Mouse (Mus musculus): ENCODE results near the gene Rad51b. TPM values are rescaled to one million over a fixed set of nuclear protein-coding genes. Genes with fewer than 3 reads are reported as not detected.

Rad51b gene
- total and polyA plus RNA-seq, 3 experiments: 6.5 to 8.6 (median 8.5) TPM

- Histone ChIP-seq H3K79me2 (replicated peaks; ENCODE audit: control insufficient read depth, extremely low read depth, insufficient read depth, poor library complexity, severe bottlenecking) (no peaks in the 10 kb centered on the region), H3K4me3 (replicated peaks in 1 of 3; ENCODE audit: low read depth in 2 of 3, low read length in 2 of 3, poor library complexity in 1 of 3) (no peak overlapping the region), H3K36me3 (replicated peaks in 1 of 2; ENCODE audit: control insufficient read depth in 1 of 2, insufficient read depth in 1 of 2, low read length in 1 of 2) (peaks cover 0 to 8% of the 10 kb centered on the region in 2 experiments), H3K9me3 (replicated peaks; ENCODE audit: low read length) (no peaks in the 10 kb centered on the region), H3K27ac (ENCODE audit: insufficient read depth, low read depth) (no peak overlapping the region), H3K4me2 (ENCODE audit: insufficient read depth, low read depth, poor library complexity, severe bottlenecking) (no peak overlapping the region), H3K9ac (ENCODE audit: insufficient read depth, low read depth) (no peak overlapping the region), H3K27me3 (replicated peaks) (no peaks in the 10 kb centered on the region), H3K4me1 (ENCODE audit: control insufficient read depth in 1 of 2, insufficient read depth in 2 of 2) (no peaks in the 10 kb centered on the region)
- dilution Hi-C loops (cut with MboI; ENCODE audit: extremely low pct_ligation_motif_present, extremely low pct_unique_long_range_greater_than_20kb, low sequenced_read_pairs) (no loop called here), in situ Hi-C loops (cut with MboI; ENCODE audit: low pct_ligation_motif_present, low pct_unique_long_range_greater_than_20kb, low sequenced_read_pairs) (no loop called here)
- no peak for DNase-seq (ENCODE audit: extremely low read depth)
- TF ChIP-seq MYC (IDR thresholded peaks at IDR 0.05; ENCODE audit: low read depth, low read length) (no peak), USF1 (IDR thresholded peaks at IDR 0.05; ENCODE audit: low read depth, low read length) (no peak), ZC3H11A (IDR thresholded peaks at IDR 0.05; ENCODE audit: low read depth, low read length) (no peak)
These were observed 263.8 kb downstream of the Rad51b start for GRCm38 (mm10) chr12:79560893-79561292.

- Histone ChIP-seq H3K36me3 (replicated peaks in 1 of 2; ENCODE audit: control insufficient read depth in 1 of 2, insufficient read depth in 1 of 2, low read length in 1 of 2) (no peaks in the 10 kb centered on the region), H3K4me3 (replicated peaks in 1 of 3; ENCODE audit: low read depth in 2 of 3, low read length in 2 of 3, poor library complexity in 1 of 3) (no peak overlapping the region), H3K27me3 (replicated peaks) (no peaks in the 10 kb centered on the region), H3K9me3 (replicated peaks; ENCODE audit: low read length) (no peaks in the 10 kb centered on the region), H3K27ac (ENCODE audit: insufficient read depth, low read depth) (no peak overlapping the region), H3K9ac (ENCODE audit: insufficient read depth, low read depth) (no peak overlapping the region), H3K79me2 (replicated peaks; ENCODE audit: control insufficient read depth, extremely low read depth, insufficient read depth, poor library complexity, severe bottlenecking) (no peaks in the 10 kb centered on the region), H3K4me2 (ENCODE audit: insufficient read depth, low read depth, poor library complexity, severe bottlenecking) (no peak overlapping the region), H3K4me1 (ENCODE audit: control insufficient read depth in 1 of 2, insufficient read depth in 2 of 2) (no peaks in the 10 kb centered on the region)
- no peak for TF ChIP-seq NRF1 (IDR thresholded peaks at IDR 0.05; ENCODE audit: low read depth, low read length)
- dilution Hi-C loops (cut with MboI; ENCODE audit: extremely low pct_ligation_motif_present, extremely low pct_unique_long_range_greater_than_20kb, low sequenced_read_pairs): no loop called here
- no peak for DNase-seq (ENCODE audit: extremely low read depth)
- in situ Hi-C loops (cut with MboI; ENCODE audit: low pct_ligation_motif_present, low pct_unique_long_range_greater_than_20kb, low sequenced_read_pairs): no loop called here
These were observed 277.3 kb downstream of the Rad51b start for GRCm38 (mm10) chr12:79574159-79575040.

GRCm38 (mm10) chr12:79575041-79575541 is 278.0 kb downstream of the Rad51b start:
- H3K36me3 ChIP-seq (replicated peaks in 1 of 2; ENCODE audit: control insufficient read depth in 1 of 2, insufficient read depth in 1 of 2, low read length in 1 of 2): no peaks in the 10 kb centered on the region
- no peaks in the 10 kb centered on the region for H3K4me1 ChIP-seq (ENCODE audit: control insufficient read depth in 1 of 2, insufficient read depth in 2 of 2)
- H3K79me2 ChIP-seq (replicated peaks; ENCODE audit: control insufficient read depth, extremely low read depth, insufficient read depth, poor library complexity, severe bottlenecking): no peaks in the 10 kb centered on the region
- no peaks in the 10 kb centered on the region for H3K27me3 ChIP-seq (replicated peaks)
- no peaks in the 10 kb centered on the region for H3K9me3 ChIP-seq (replicated peaks; ENCODE audit: low read length)
- in situ Hi-C loops (cut with MboI; ENCODE audit: low pct_ligation_motif_present, low pct_unique_long_range_greater_than_20kb, low sequenced_read_pairs) (no loop called here), dilution Hi-C loops (cut with MboI; ENCODE audit: extremely low pct_ligation_motif_present, extremely low pct_unique_long_range_greater_than_20kb, low sequenced_read_pairs) (no loop called here)
- H3K27ac ChIP-seq (ENCODE audit: insufficient read depth, low read depth): no peak overlapping the region
- no peak overlapping the region for H3K4me3 ChIP-seq (replicated peaks in 1 of 3; ENCODE audit: low read depth in 2 of 3, low read length in 2 of 3, poor library complexity in 1 of 3)
- no peak for DNase-seq (ENCODE audit: extremely low read depth)
- no peak overlapping the region for H3K4me2 ChIP-seq (ENCODE audit: insufficient read depth, low read depth, poor library complexity, severe bottlenecking)
- H3K9ac ChIP-seq (ENCODE audit: insufficient read depth, low read depth): no peak overlapping the region
- TF ChIP-seq NRF1 (IDR thresholded peaks at IDR 0.05; ENCODE audit: low read depth, low read length) (no peak), UBTF (IDR thresholded peaks at IDR 0.05; ENCODE audit: low read depth, low read length) (no peak), CHD1 (IDR thresholded peaks at IDR 0.05; ENCODE audit: low read depth, low read length) (no peak), PAX5 (IDR thresholded peaks at IDR 0.05; ENCODE audit: low read length) (no peak), ZMIZ1 (IDR thresholded peaks at IDR 0.05; ENCODE audit: low read depth, low read length) (no peak), USF2 (conservative IDR thresholded peaks at IDR 0.05; ENCODE audit: low read depth, low read length) (no peak), MXI1 (IDR thresholded peaks at IDR 0.05; ENCODE audit: low read depth, low read length) (no peak), SMC3 (IDR thresholded peaks at IDR 0.05; ENCODE audit: low read depth, low read length) (no peak), E2F4 (IDR thresholded peaks at IDR 0.05; ENCODE audit: insufficient replicate concordance, low read depth, low read length) (no peak), IRF4 (IDR thresholded peaks at IDR 0.05; ENCODE audit: low read depth, low read length) (no peak), POLR2A (IDR thresholded peaks at IDR 0.05; ENCODE audit: low read depth, low read length) (no peak), MYC (IDR thresholded peaks at IDR 0.05; ENCODE audit: low read depth, low read length) (no peak), ZKSCAN1 (IDR thresholded peaks at IDR 0.05; ENCODE audit: borderline replicate concordance, low read depth, low read length) (no peak), MAFK (IDR thresholded peaks at IDR 0.05; ENCODE audit: insufficient replicate concordance, low read length) (no peak), RAD21 (IDR thresholded peaks at IDR 0.05; ENCODE audit: low read depth, low read length) (no peak), RCOR1 (conservative IDR thresholded peaks at IDR 0.05; ENCODE audit: low read depth, low read length) (no peak), USF1 (IDR thresholded peaks at IDR 0.05; ENCODE audit: low read depth, low read length) (no peak)
